Mouse (Mus musculus) embryonic facial prominence, embryonic 14.5 days (tissue): ENCODE measurements around the gene Prkch. TPM values are rescaled to one million over a fixed set of nuclear protein-coding genes. Genes with fewer than 3 reads are reported as not detected.
A peak's percentile ranks its signal among the peaks of the same experiment; 100 is the strongest.

Experiments used
- ATAC-seq: fragments of 200-750 bp; cut with Nextera tagmentation; 2 replicates; pipeline ENCODE4 v1.8.0; 2017; ENCODE audit warnings: low read depth, moderate number of reproducible peaks, moderate TSS enrichment
- DNase-seq: peaks from one replicate; pipeline ENCODE4 v3.0.0-alpha.2; 2015; ENCODE audit warnings: low spot score
- H3K27ac ChIP-seq: fragments of 300-500 bp; sonication (generic); replicated peaks from 2 replicates; pipeline ENCODE4 v1.5.1; 2014; ENCODE audit warnings: low read depth, mild to moderate bottlenecking, low read length, moderate library complexity
- H3K27me3 ChIP-seq: fragments of 300-500 bp; sonication (generic); replicated peaks from 2 replicates; pipeline ENCODE4 v1.6.1; 2014; ENCODE audit warnings: low read length; ENCODE audit not compliant: control insufficient read depth, insufficient read depth
- H3K36me3 ChIP-seq: fragments of 300-500 bp; sonication (generic); 2 replicates; pipeline ENCODE4 v1.6.1; 2014; ENCODE audit warnings: low read length, mixed read lengths; ENCODE audit not compliant: control insufficient read depth, insufficient read depth
- H3K4me1 ChIP-seq: fragments of 300-500 bp; sonication (generic); 2 replicates; pipeline ENCODE4 v1.6.1; 2014; ENCODE audit warnings: antibody characterized with exemption, low read length; ENCODE audit not compliant: control insufficient read depth, insufficient read depth
- H3K4me2 ChIP-seq: fragments of 300-500 bp; sonication (generic); 2 replicates; pipeline ENCODE4 v1.6.1; 2014; ENCODE audit warnings: low read depth, mild to moderate bottlenecking, low read length, moderate library complexity, mixed read lengths
- H3K4me3 ChIP-seq: fragments of 300-500 bp; sonication (generic); 2 replicates; pipeline ENCODE4 v1.5.1; 2014; ENCODE audit warnings: low read depth, mild to moderate bottlenecking, low read length
- H3K9ac ChIP-seq: fragments of 300-500 bp; sonication (generic); 2 replicates; pipeline ENCODE4 v1.6.1; 2014; ENCODE audit warnings: low read depth, mild to moderate bottlenecking, low read length, moderate library complexity, mixed read lengths
- H3K9me3 ChIP-seq: fragments of 300-500 bp; sonication (generic); 2 replicates; pipeline ENCODE4 v1.6.1; 2016; ENCODE audit warnings: low read length; ENCODE audit not compliant: control insufficient read depth
- WGBS: fragments of 180-500 bp; shearing (Covaris S2); extraction: QIAGEN DNeasy Blood & Tissue Kit; methylation state at CpG from one replicate; pipeline ENCODE4 v1.1.7; 2014; 5-methylcytosine and 5-hydroxymethylcytosine counted together
- polyA plus RNA-seq: library from polyadenylated mRNA; unstranded; fragments of >200 nt; fragmentation: Nextera tagmentation; extraction: Ambion mirVana; gene quantifications from 2 replicates; pipeline ENCODE4 v1.2.1, GENCODE M21; 2014

Gene Prkch
- polyA plus RNA-seq, 1 experiment from 2014 or later = 13.6 TPM

DNA sequence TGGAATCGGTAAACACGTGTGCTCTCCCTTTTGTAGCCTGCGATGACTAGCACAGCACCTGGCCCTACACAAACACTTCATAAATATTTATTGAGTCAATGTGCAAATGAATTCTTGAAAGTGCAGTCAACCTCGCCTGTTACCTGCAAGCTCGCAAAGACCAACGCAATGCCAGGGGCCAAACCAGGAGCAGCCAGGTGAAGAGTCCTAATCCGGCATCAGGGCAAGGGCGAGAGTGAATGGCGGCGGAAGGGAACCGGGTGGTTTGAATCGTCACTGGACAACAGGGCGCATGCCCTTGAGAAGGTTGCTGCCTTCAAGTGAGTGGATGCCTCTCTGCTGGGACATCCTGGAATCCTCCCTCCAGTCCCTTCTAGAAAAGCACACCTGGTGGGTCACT, 208.6 kb downstream of the Prkch start:
- 51% methylated on average over 13 of the region's 13 CpGs for WGBS
- ATAC-seq (no peak), DNase-seq (no peak)
- Histone ChIP-seq H3K27ac (no peak overlapping the region), H3K36me3 (no peaks in the 10 kb centered on the region), H3K4me1 (peaks cover 33% of the 10 kb centered on the region), H3K9ac (no peak overlapping the region), H3K4me2 (no peak overlapping the region), H3K4me3 (no peak overlapping the region), H3K9me3 (no peaks in the 10 kb centered on the region), H3K27me3 (no peaks in the 10 kb centered on the region)

DNA sequence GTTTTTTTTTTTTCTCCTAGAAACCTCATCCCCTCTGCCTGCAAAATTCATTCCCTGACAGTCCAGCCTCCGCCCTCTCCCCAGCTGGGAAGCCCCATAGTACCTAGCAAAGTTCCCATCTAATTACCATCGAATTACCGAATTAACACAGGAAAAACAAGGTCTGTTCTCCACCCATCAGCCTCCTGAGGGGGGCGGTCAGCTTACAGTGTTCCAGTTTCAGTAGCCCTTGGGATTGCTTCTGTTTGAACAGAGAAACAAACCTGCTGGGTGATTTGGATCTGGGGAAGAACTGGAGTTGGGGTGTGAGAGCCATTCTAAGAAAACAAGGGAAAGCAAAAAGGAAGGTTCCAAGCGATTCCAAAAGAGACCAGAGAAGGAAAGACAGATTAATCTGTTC, 209.1 kb downstream of the Prkch start:
- no peak overlapping the region for H3K4me3 ChIP-seq
- no peaks in the 10 kb centered on the region for H3K27me3 ChIP-seq
- peak overlapping the region; percentile 27; the same call in 1 of the 2 replicates for H3K4me2 ChIP-seq
- 15% methylated on average over 5 of the region's 5 CpGs for WGBS
- no peaks in the 10 kb centered on the region for H3K9me3 ChIP-seq
- no peak overlapping the region for H3K9ac ChIP-seq
- H3K4me1 ChIP-seq = peaks cover 33% of the 10 kb centered on the region
- no peak overlapping the region; the same call in 1 of the 2 replicates for H3K27ac ChIP-seq
- H3K36me3 ChIP-seq = no peaks in the 10 kb centered on the region
- DNase-seq (peak; percentile 54), ATAC-seq (peak; percentile 62)

DNA sequence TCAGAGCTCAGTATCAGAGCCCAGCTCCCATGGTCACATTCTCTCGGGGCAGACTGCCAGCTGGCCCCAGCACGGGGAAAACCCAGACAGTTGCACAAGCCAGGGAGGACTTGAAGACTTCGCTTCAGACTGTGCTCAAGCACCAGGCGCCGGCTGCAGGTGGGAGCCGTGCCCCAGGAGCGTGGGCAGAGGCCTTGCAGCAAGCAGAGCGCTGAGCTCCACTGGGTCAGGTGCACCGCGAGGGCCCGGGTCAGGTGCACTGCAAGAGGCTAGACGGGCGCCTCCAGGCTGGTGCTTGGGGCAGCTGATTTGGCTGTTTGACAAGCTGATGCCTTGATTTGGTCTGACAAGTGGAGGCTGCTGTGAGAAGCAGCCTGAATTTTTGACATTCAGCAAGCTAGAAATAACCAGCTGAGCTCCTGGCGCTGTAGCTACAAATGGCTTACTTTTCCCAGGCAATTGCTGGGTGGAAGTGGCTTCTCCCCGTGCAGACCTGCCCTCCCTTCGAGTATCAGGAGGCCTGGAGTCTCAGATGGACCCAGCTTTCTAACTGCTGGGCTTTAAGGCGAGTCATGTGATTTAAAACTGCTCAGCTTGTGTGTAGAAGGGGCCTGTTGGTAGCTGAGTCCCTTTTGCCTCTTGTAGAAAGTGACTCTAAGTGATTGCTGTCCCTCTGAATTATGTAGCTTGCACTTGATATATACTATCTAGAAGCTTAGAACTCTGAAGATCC, 209.7 kb downstream of the Prkch start:
- 18% methylated on average over 17 of the region's 17 CpGs for WGBS
- H3K9ac ChIP-seq = no peak overlapping the region
- no peaks in the 10 kb centered on the region for H3K27me3 ChIP-seq
- H3K36me3 ChIP-seq = no peaks in the 10 kb centered on the region
- DNase-seq (peak; percentile 81), ATAC-seq (peak; percentile 80)
- no peaks in the 10 kb centered on the region for H3K9me3 ChIP-seq
- H3K4me2 ChIP-seq = peak overlapping the region; percentile 27
- no peak overlapping the region for H3K4me3 ChIP-seq
- peaks cover 33% of the 10 kb centered on the region for H3K4me1 ChIP-seq
- no peak overlapping the region; the same call in 1 of the 2 replicates for H3K27ac ChIP-seq

DNA sequence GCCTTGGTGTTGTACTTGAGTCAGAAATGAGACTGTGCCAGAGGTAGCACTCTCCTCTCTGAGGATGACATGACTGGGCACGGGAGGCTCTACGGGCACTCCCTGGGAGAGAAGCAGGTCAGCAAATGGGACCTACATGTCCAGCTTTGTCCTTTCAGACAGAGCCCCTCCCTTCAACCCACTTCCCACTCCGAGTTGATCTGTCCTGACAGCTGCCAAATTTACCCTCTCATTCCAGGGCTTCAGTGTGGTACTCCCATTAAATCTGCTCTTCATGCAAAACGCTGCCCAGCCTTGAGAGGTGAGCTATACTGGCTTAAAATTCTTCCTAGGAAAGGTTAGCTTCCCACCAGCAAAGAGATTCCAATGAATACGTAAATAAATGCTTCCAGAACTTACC, 215.1 kb downstream of the Prkch start:
- peak; percentile 47; the same call in 1 of the 2 replicates for ATAC-seq
- H3K36me3 ChIP-seq = no peaks in the 10 kb centered on the region
- no peak for DNase-seq
- 63% methylated on average over 5 of the region's 5 CpGs for whole genome bisulfite sequencing
- no peak overlapping the region for H3K4me2 ChIP-seq
- no peaks in the 10 kb centered on the region for H3K9me3 ChIP-seq
- H3K27me3 ChIP-seq = no peaks in the 10 kb centered on the region
- H3K4me3 ChIP-seq = no peak overlapping the region
- no peak overlapping the region for H3K9ac ChIP-seq
- peaks cover 14% of the 10 kb centered on the region; the same call in 1 of the 2 replicates for H3K4me1 ChIP-seq
- no peak overlapping the region for H3K27ac ChIP-seq

DNA sequence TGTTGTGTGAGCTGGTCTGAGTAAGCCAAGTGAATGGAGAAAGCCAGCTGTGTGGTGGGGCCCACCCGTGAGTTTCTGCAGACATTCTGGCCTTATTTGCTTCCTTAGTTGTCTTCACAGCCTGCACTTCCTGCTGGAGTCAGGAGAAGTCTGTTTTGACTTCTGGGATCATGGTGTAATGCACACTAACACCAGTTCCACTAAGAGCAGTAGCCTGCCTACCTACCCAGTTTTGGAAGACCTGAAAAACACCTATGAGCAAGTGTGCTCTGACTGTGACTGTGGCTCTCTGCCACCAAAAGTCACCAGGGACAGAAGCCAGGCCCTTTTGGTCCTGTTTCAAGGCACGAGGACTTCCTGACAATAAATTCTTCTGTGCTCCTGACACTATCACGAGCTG, 216.3 kb downstream of the Prkch start:
- no peak for ATAC-seq
- WGBS = 46% methylated on average over 3 of the region's 3 CpGs
- Histone ChIP-seq H3K36me3 (no peaks in the 10 kb centered on the region), H3K27ac (no peak overlapping the region), H3K4me3 (no peak overlapping the region), H3K4me2 (no peak overlapping the region), H3K9ac (no peak overlapping the region), H3K27me3 (no peaks in the 10 kb centered on the region), H3K9me3 (no peaks in the 10 kb centered on the region), H3K4me1 (peaks cover 11% of the 10 kb centered on the region; the same call in 1 of the 2 replicates)
- no peak for DNase-seq

DNA sequence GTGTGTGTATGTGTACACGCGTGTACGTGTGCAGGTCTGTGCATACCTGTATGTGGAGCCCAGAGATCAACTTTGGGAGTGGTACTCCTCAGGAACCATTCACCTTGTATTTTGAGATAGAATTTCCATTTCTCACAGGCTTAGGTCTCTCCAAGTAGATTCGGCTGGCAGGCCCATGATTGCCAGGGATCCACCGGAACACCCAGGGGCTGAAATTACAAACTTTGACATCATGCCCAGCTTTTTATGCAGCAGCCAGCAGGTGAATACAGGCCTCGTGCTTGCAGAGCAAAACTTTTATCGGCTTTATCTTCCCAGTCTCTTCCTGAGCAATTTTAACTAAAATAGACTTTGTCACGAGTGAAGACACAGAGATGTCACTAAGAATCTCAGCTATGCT, 217.2 kb downstream of the Prkch start:
- Histone ChIP-seq H3K27me3 (no peaks in the 10 kb centered on the region), H3K36me3 (no peaks in the 10 kb centered on the region), H3K4me2 (no peak overlapping the region), H3K4me3 (no peak overlapping the region), H3K9ac (no peak overlapping the region), H3K27ac (no peak overlapping the region), H3K4me1 (peaks cover 11% of the 10 kb centered on the region; the same call in 1 of the 2 replicates), H3K9me3 (no peaks in the 10 kb centered on the region)
- ATAC-seq (no peak), DNase-seq (no peak)
- 69% methylated on average over 8 of the region's 8 CpGs for WGBS

DNA sequence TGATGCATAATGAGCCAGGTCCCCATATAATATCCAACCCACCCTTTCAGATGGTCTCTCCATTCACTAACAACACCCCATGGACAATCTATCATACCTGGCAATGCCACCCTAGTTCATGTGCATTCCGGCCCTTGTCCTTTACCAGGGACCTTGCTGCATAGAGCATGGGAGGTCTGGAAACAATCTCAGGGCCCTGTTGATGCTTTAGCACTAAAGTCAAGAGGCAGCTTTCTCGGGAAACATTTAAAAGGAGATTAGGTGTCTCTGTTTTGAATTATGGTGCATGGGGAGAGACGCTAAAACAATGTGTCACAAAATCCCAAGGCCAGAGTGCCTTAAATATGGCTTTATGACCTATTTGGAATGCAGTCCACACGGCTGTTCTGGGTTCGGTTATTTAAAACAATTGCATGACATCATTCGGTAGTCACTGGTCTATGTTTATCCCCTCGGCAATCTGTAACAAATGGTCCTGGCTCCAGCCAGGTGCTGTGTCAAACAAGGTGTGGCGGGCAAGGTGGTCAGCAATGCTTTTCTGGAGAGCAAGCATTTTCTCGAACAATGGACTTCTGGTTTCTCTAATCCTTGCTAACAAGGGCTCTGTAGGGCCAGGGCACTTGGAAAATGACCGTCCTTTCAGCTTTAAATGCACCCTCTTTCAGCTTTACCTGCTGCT, 217.9 kb downstream of the Prkch start:
- ATAC-seq (no peak), DNase-seq (no peak)
- H3K27me3 ChIP-seq = no peaks in the 10 kb centered on the region
- H3K9ac ChIP-seq = no peak overlapping the region
- 39% methylated on average over 10 of the region's 10 CpGs for WGBS
- H3K4me1 ChIP-seq = peaks cover 11% of the 10 kb centered on the region; the same call in 1 of the 2 replicates
- H3K4me2 ChIP-seq = no peak overlapping the region
- H3K27ac ChIP-seq = no peak overlapping the region
- H3K36me3 ChIP-seq = no peaks in the 10 kb centered on the region
- H3K9me3 ChIP-seq = no peaks in the 10 kb centered on the region
- no peak overlapping the region for H3K4me3 ChIP-seq

DNA sequence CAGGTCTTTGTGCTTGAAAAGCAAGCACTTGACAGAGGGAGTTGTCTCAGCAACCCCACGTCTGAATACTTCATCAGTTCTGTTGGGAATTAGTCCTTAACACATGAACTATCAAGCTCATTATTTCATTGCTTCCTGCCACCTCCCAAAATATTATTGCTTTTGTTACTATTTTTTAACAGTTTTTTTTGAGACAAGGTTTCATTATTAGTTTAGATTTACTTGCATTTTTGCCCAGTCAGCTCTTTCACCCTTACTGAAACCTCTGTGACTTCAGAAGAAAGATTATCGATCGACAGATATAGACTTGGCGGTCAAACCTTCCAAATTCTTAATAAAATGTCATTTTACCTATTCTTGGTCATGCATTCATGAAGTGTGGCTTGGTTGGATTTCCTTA, 219.3 kb downstream of the Prkch start:
- no peak overlapping the region for H3K27ac ChIP-seq
- DNase-seq = no peak
- no peak overlapping the region for H3K9ac ChIP-seq
- WGBS = 88% methylated on average over 4 of the region's 4 CpGs
- no peaks in the 10 kb centered on the region for H3K36me3 ChIP-seq
- H3K4me3 ChIP-seq = no peak overlapping the region
- H3K4me2 ChIP-seq = no peak overlapping the region
- no peaks in the 10 kb centered on the region for H3K27me3 ChIP-seq
- no peak for ATAC-seq
- H3K9me3 ChIP-seq = no peaks in the 10 kb centered on the region
- peaks cover 11% of the 10 kb centered on the region; the same call in 1 of the 2 replicates for H3K4me1 ChIP-seq
